Mouse (Mus musculus) stomach, postnatal 0 days (tissue): Measurements from ENCODE around the gene Gulp1. TPM values are rescaled to one million over a fixed set of nuclear protein-coding genes. Genes with fewer than 3 reads are reported as not detected.
A peak's percentile ranks its signal among the peaks of the same experiment; 100 is the strongest.

Experiments used
- ATAC-seq: fragments of 200-750 bp; cut with Nextera tagmentation; 2 replicates; pipeline ENCODE4 v1.8.0; 2017; ENCODE audit not compliant: low FRiP score, low TSS enrichment
- DNase-seq: peaks from one replicate; pipeline ENCODE4 v3.0.0-alpha.2; 2016; ENCODE audit warnings: low spot score
- H3K27ac ChIP-seq: fragments of 300-500 bp; sonication (generic); replicated peaks from 2 replicates; pipeline ENCODE4 v1.5.1; 2014; ENCODE audit warnings: mild to moderate bottlenecking, control low read depth
- H3K27me3 ChIP-seq: fragments of 300-500 bp; sonication (generic); 2 replicates; pipeline ENCODE4 v1.6.1; 2014; ENCODE audit warnings: low read length; ENCODE audit not compliant: control insufficient read depth, insufficient read depth
- H3K36me3 ChIP-seq: fragments of 300-500 bp; sonication (generic); 2 replicates; pipeline ENCODE4 v1.6.1; 2014; ENCODE audit warnings: low read length, mixed read lengths; ENCODE audit not compliant: control insufficient read depth, insufficient read depth
- H3K4me1 ChIP-seq: fragments of 300-500 bp; sonication (generic); replicated peaks from 2 replicates; pipeline ENCODE4 v1.6.1; 2014; ENCODE audit warnings: antibody characterized with exemption; ENCODE audit not compliant: control insufficient read depth, insufficient read depth
- H3K4me2 ChIP-seq: fragments of 300-500 bp; sonication (generic); replicated peaks from 2 replicates; pipeline ENCODE4 v1.6.1; 2014; ENCODE audit warnings: low read depth, mild to moderate bottlenecking, control low read depth, moderate library complexity
- H3K4me3 ChIP-seq: fragments of 300-500 bp; sonication (generic); 2 replicates; pipeline ENCODE4 v1.5.1; 2014; ENCODE audit warnings: low read depth, low read length, control low read depth
- H3K9ac ChIP-seq: fragments of 300-500 bp; sonication (generic); 2 replicates; pipeline ENCODE4 v1.6.1; 2014; ENCODE audit warnings: mild to moderate bottlenecking, low read length, control low read depth, mixed read lengths
- H3K9me3 ChIP-seq: fragments of 300-500 bp; sonication (generic); 2 replicates; pipeline ENCODE4 v1.6.1; 2016; ENCODE audit warnings: low read length; ENCODE audit not compliant: control insufficient read depth
- CTCF ChIP-seq: IDR thresholded peaks from 2 replicates; pipeline ENCODE4 v1.5.1; 2016; ENCODE audit warnings: antibody characterized with exemption, low read depth, mild to moderate bottlenecking, moderate library complexity
- EP300 ChIP-seq: optimal IDR thresholded peaks from 2 replicates; pipeline ENCODE3; 2016; ENCODE audit warnings: antibody characterized with exemption
- WGBS: fragments of 180-500 bp; shearing (Covaris S2); extraction: QIAGEN DNeasy Blood & Tissue Kit; methylation state at CpG from one replicate; pipeline ENCODE4 v1.1.7; 2014; 5-methylcytosine and 5-hydroxymethylcytosine counted together
- polyA plus RNA-seq: library from polyadenylated mRNA; unstranded; fragments of >200 nt; fragmentation: Nextera tagmentation; extraction: Ambion mirVana; gene quantifications from 2 replicates; pipeline ENCODE4 v1.2.1, GENCODE M21; 2015

Gene Gulp1
- polyA plus RNA-seq, 1 experiment from 2014 or later, result 11.8 TPM

DNA sequence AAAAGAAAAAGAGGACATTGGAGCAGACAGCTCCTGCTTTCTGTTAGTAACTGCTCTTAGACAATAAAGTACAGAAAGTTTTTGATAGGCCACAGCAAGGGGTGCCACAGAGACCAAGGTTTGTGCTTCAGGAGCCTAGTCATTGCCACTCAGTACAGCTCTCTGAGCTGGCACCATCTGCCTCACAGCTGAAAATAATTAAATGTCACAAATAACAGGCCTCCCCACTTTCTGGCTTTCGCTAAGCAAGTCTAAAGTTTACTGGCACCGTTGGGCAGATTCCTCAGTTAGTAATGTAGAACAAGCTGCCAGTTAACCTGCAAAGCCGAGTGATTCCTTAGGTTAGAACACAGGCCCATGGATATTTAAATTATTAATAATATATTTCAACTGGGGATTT is 127.7 kb downstream of the Gulp1 start:
- H3K4me2 ChIP-seq, result no peak overlapping the region
- no peaks in the 10 kb centered on the region for H3K27me3 ChIP-seq
- ATAC-seq, result no peak
- H3K9me3 ChIP-seq, result no peaks in the 10 kb centered on the region
- H3K27ac ChIP-seq, result no peak overlapping the region
- H3K9ac ChIP-seq, result no peak overlapping the region
- no peak overlapping the region for H3K4me3 ChIP-seq
- 62% methylated on average over 3 of the region's 3 CpGs for WGBS
- TF ChIP-seq EP300 (no peak), CTCF (no peak)
- H3K4me1 ChIP-seq, result no peaks in the 10 kb centered on the region
- H3K36me3 ChIP-seq, result no peaks in the 10 kb centered on the region
- DNase-seq, result no peak

DNA sequence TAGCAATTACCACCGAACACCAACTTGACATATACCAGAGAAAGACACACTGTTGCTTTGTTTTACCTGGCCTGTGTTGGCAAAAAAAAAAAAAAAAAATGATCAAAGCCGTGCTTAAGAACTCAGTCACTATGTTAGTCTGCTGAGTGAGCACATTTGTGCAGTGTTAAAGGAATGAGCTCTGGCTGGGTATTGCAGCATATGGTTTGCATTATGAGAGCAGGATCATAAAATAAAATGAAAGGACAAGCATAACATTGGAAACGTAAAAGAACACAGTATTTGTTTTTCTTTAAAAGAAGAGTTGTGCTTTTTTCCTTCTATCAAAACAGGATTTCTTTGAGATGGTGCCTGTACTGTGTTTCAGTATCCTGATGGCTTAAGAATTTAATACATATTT is 128.1 kb downstream of the Gulp1 start:
- H3K36me3 ChIP-seq, result no peaks in the 10 kb centered on the region
- H3K4me3 ChIP-seq, result no peak overlapping the region
- DNase-seq, result no peak
- no peak overlapping the region for H3K27ac ChIP-seq
- H3K4me2 ChIP-seq, result no peak overlapping the region
- 37% methylated on average over 3 of the region's 3 CpGs for WGBS
- H3K9me3 ChIP-seq, result no peaks in the 10 kb centered on the region
- no peak for TF ChIP-seq EP300
- no peak for TF ChIP-seq CTCF
- no peak for ATAC-seq
- H3K4me1 ChIP-seq, result no peaks in the 10 kb centered on the region
- no peak overlapping the region for H3K9ac ChIP-seq
- H3K27me3 ChIP-seq, result no peaks in the 10 kb centered on the region

DNA sequence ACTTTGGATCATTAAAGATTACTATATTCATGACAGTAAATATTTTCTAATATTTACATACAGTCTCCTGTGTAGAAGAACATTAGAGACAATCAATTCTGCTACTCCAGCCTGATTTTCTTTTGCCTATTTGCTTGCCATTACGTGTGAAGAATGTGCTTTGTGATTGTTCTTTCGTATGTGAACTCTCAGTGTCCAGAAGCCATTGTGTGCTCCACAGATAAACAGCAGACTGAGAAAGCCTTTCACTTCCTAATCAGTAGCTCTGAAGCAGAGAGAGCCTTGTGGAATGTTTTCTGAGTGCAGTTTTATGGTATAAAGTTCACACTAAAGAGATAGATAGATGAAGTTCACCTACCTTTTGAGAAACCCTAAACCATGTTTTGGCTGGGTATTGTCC is 131.2 kb downstream of the Gulp1 start:
- Histone ChIP-seq H3K4me2 (no peak overlapping the region), H3K27me3 (no peaks in the 10 kb centered on the region), H3K4me3 (no peak overlapping the region), H3K36me3 (no peaks in the 10 kb centered on the region), H3K9ac (no peak overlapping the region), H3K4me1 (no peaks in the 10 kb centered on the region), H3K9me3 (no peaks in the 10 kb centered on the region), H3K27ac (no peak overlapping the region)
- TF ChIP-seq EP300 (no peak), CTCF (no peak)
- no peak for DNase-seq
- WGBS, result 47% methylated on average over 2 of the region's 2 CpGs
- ATAC-seq, result no peak

DNA sequence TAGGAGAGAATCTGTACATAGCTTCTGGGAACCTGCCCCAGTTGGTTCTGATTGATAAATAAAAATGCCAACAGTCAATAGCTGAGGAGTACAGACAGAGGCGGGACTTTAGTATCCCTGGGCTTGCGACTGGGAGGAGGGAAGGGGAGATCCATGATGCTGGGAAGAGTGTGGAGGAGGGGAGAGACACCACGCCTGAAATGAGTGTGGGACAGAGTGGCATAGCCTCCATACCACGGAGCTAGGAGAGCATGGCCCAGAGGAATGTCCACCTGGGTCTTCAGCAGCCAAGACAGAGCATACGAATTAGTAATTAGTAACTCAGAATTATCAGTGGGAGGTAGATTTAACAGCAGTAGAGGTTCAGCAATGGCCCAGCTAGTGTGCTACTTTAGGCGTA is 132.4 kb downstream of the Gulp1 start:
- Histone ChIP-seq H3K36me3 (no peaks in the 10 kb centered on the region), H3K27ac (no peak overlapping the region), H3K9ac (no peak overlapping the region), H3K27me3 (no peaks in the 10 kb centered on the region), H3K4me1 (no peaks in the 10 kb centered on the region), H3K4me2 (no peak overlapping the region), H3K4me3 (no peak overlapping the region), H3K9me3 (no peaks in the 10 kb centered on the region)
- no peak for DNase-seq
- WGBS, result 74% methylated on average over 6 of the region's 6 CpGs
- no peak for ATAC-seq
- no peak for TF ChIP-seq CTCF

DNA sequence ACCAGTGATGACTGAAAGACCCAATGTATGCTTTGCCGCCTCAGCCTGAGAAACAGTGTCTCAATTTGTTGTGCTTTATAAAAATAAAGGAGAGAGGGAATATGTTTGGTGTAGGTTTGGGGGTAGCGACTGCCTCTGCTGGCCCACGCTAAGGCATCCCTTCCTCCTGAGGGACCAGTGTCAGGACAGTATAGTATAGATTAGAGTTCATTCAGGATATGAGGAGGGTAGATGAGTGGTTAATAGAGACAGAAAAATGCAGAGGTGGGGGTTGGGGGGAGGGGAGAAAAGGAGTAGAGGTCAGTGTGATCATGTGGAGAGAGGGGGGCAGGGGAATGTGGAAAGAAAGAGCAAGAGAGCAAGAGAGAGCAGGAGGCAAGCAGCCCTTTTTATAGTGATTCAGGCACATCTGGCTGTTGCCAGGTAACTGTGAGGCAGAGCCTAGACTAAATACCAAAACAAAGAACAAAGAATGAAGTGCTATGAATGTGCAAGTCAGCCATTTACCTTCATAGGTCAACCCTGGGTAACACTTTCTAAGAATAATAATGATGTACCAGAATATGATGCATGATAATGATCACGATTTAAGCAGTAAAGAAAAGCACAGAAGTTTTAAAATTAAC is 169.6 kb downstream of the Gulp1 start:
- H3K27ac ChIP-seq, result no peak overlapping the region
- WGBS, result 68% methylated on average over 4 of the region's 4 CpGs
- no peak for TF ChIP-seq CTCF
- no peak for TF ChIP-seq EP300
- no peak overlapping the region for H3K4me2 ChIP-seq
- H3K36me3 ChIP-seq, result no peaks in the 10 kb centered on the region
- no peaks in the 10 kb centered on the region for H3K27me3 ChIP-seq
- no peaks in the 10 kb centered on the region for H3K9me3 ChIP-seq
- H3K4me3 ChIP-seq, result no peak overlapping the region
- H3K4me1 ChIP-seq, result no peaks in the 10 kb centered on the region
- DNase-seq (no peak), ATAC-seq (no peak)
- no peak overlapping the region for H3K9ac ChIP-seq

DNA sequence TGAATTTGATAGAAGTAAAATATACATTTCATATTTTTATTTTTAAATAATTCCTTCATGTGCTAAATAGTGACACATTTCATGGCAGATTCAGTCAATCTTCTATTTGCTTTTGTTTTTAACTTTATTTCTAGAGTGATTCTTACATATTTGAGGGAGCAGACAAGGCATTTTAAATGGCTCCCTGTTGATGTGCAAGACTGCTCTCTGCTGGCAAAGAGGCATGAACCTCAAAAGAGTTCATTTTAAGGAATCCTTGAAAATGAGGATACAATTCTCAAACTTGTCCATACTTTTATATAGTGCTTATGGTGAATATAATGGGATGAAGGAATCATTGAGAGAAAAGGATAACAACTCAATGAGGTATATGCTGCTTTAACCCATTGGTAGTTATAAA is 189.9 kb downstream of the Gulp1 start:
- H3K27ac ChIP-seq, result no peak overlapping the region
- H3K36me3 ChIP-seq, result no peaks in the 10 kb centered on the region
- no peak overlapping the region for H3K9ac ChIP-seq
- H3K9me3 ChIP-seq, result no peaks in the 10 kb centered on the region
- H3K4me2 ChIP-seq, result no peak overlapping the region
- TF ChIP-seq EP300 (no peak), CTCF (peak; percentile 78)
- H3K4me3 ChIP-seq, result no peak overlapping the region
- DNase-seq (no peak), ATAC-seq (no peak)
- H3K27me3 ChIP-seq, result no peaks in the 10 kb centered on the region
- no peaks in the 10 kb centered on the region for H3K4me1 ChIP-seq
